Mouse (Mus musculus) limb, embryonic 14.5 days (tissue): ENCODE measurements around the gene Lpp. TPM values are rescaled to one million over a fixed set of nuclear protein-coding genes. Genes with fewer than 3 reads are reported as not detected.

Source experiments
- ATAC-seq: fragments of 200-750 bp; cut with Nextera tagmentation; 2 replicates; pipeline ENCODE4 v1.8.0; 2017; ENCODE audit warnings: low read depth, moderate number of reproducible peaks, moderate TSS enrichment; ENCODE audit not compliant: low FRiP score
- DNase-seq: peaks from one replicate; pipeline ENCODE4 v3.0.0-alpha.2; 2015; ENCODE audit warnings: low spot score
- H3K27ac ChIP-seq: fragments of 300-500 bp; sonication (generic); replicated peaks from 2 replicates; pipeline ENCODE4 v1.5.1; 2014; ENCODE audit warnings: low read depth, mild to moderate bottlenecking, low read length, moderate library complexity, mixed read lengths
- H3K27me3 ChIP-seq: fragments of 300-500 bp; sonication (generic); 2 replicates; pipeline ENCODE4 v1.6.1; 2014; ENCODE audit warnings: low read length, mixed read lengths; ENCODE audit not compliant: control insufficient read depth, insufficient read depth
- H3K36me3 ChIP-seq: fragments of 300-500 bp; sonication (generic); 2 replicates; pipeline ENCODE4 v1.6.1; 2014; ENCODE audit warnings: mild to moderate bottlenecking, low read length, moderate library complexity, mixed read lengths; ENCODE audit not compliant: control insufficient read depth, insufficient read depth
- H3K4me1 ChIP-seq: fragments of 300-500 bp; sonication (generic); 2 replicates; pipeline ENCODE4 v1.6.1; 2014; ENCODE audit warnings: antibody characterized with exemption, low read length, mixed read lengths; ENCODE audit not compliant: control insufficient read depth, insufficient read depth
- H3K4me2 ChIP-seq: fragments of 300-500 bp; sonication (generic); replicated peaks from 2 replicates; pipeline ENCODE4 v1.6.1; 2014; ENCODE audit warnings: low read depth, mild to moderate bottlenecking, low read length, moderate library complexity; ENCODE audit not compliant: severe bottlenecking
- H3K4me3 ChIP-seq: fragments of 300-500 bp; sonication (generic); replicated peaks from 2 replicates; pipeline ENCODE4 v1.5.1; 2014; ENCODE audit warnings: low read length
- H3K9ac ChIP-seq: fragments of 300-500 bp; sonication (generic); 2 replicates; pipeline ENCODE4 v1.6.1; 2014; ENCODE audit warnings: mild to moderate bottlenecking, low read depth, low read length, moderate library complexity; ENCODE audit not compliant: severe bottlenecking
- H3K9me3 ChIP-seq: fragments of 300-500 bp; sonication (generic); 2 replicates; pipeline ENCODE4 v1.6.1; 2016; ENCODE audit warnings: low read length; ENCODE audit not compliant: control insufficient read depth
- POLR2A ChIP-seq: fragments of 200-500 bp; IDR thresholded peaks from 2 replicates; pipeline ENCODE4 v1.8.0; 2012; ENCODE audit warnings: inconsistent platforms, mild to moderate bottlenecking, moderate library complexity, borderline replicate concordance; ENCODE audit not compliant: insufficient read depth, insufficient read length; ENCODE audit errors: extremely low read depth
- WGBS: fragments of 180-500 bp; shearing (Covaris S2); extraction: QIAGEN DNeasy Blood & Tissue Kit; methylation state at CpG from one replicate; pipeline ENCODE4 v1.1.7; 2014; 5-methylcytosine and 5-hydroxymethylcytosine counted together
- polyA plus RNA-seq, 2 experiments: library from polyadenylated mRNA; depleted of rRNA in 1 of 2; stranded (reverse) in 1 of 2; unstranded in 1 of 2; fragments of >200 nt; fragmentation: Nextera tagmentation in 1 of 2; extraction: Ambion mirVana in 1 of 2; gene quantifications; 2 replicates each; pipeline versions ENCODE4 v1.2.1 to v1.2.3; 2012 to 2014

Lpp gene
- polyA plus RNA-seq, 2 experiments: 15.1 to 46.7 TPM

DNA sequence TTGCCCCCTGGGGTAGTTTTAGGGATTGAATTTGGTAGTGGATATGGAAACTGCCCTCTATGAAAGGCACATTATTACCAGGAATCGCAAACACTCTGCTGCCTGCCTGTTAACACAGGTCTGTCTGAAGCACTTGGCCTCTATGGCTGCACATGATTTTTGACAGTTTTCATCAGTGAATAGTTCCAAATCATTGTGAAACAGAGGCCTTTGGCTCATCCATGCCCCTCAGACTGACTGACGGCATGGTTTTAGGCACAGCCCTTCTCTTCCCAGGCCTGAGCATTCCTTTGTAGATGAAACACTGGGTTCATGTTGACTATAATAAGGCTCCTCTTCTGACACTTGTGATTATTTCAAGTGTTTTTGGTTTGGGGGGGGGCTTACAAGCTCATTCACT is 189.5 kb downstream of the Lpp start:
- H3K4me3 ChIP-seq: no peak overlapping the region
- DNase-seq: no peak
- no peak overlapping the region for H3K27ac ChIP-seq
- no peaks in the 10 kb centered on the region for H3K36me3 ChIP-seq
- no peaks in the 10 kb centered on the region for H3K4me1 ChIP-seq
- H3K27me3 ChIP-seq: no peaks in the 10 kb centered on the region
- TF ChIP-seq POLR2A: no peak
- 84% methylated on average over 2 of the region's 2 CpGs for WGBS
- no peak for ATAC-seq
- no peak overlapping the region for H3K9ac ChIP-seq
- H3K4me2 ChIP-seq: no peak overlapping the region
- no peaks in the 10 kb centered on the region for H3K9me3 ChIP-seq

DNA sequence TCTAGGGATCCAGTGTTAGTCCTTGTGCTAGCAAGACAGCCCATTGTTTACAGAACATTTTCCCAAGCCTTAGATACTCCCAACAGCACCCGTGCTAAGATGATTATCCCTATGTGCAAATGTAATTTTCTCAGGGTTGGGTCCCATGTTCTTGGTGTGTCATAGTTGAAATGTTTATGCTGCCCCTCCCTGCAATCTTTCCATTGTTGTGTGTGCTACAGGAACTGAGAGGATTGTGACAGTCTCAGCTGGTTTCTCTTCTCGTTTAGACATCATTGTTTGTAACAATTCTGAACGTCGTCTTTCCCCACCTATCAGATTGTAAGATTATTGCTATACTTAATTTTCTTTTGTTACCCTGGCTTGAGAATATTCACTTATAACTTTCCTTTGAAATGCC is 200.2 kb downstream of the Lpp start:
- ATAC-seq (no peak), DNase-seq (no peak)
- no peaks in the 10 kb centered on the region for H3K9me3 ChIP-seq
- no peaks in the 10 kb centered on the region for H3K36me3 ChIP-seq
- TF ChIP-seq POLR2A: no peak
- 84% methylated on average over 4 of the region's 4 CpGs for whole genome bisulfite sequencing
- H3K27ac ChIP-seq: no peak overlapping the region
- no peaks in the 10 kb centered on the region for H3K27me3 ChIP-seq
- no peak overlapping the region for H3K4me2 ChIP-seq
- no peaks in the 10 kb centered on the region for H3K4me1 ChIP-seq
- no peak overlapping the region for H3K4me3 ChIP-seq
- H3K9ac ChIP-seq: no peak overlapping the region

DNA sequence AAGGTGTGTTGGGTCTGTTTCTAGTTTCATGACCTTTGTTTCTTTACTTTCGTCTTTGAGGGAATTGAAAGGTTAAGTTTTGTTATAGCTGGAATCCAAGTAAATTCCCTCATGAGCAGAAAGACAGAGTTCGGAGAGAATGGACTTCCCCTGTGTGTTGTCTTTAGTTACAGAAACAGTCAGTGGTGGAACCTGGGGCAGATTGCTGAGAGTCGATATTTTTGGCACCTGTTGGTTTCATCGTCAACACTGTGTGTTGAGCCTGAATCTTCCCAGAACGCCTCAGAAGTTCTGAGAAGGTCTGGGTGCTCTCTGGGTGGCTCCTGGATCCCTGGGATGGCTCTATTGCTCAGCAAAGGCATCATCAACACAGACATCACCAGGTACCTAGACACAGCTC is 201.2 kb downstream of the Lpp start:
- Histone ChIP-seq H3K27ac (no peak overlapping the region), H3K4me2 (no peak overlapping the region), H3K9ac (no peak overlapping the region), H3K4me3 (no peak overlapping the region), H3K9me3 (no peaks in the 10 kb centered on the region), H3K36me3 (no peaks in the 10 kb centered on the region), H3K4me1 (no peaks in the 10 kb centered on the region), H3K27me3 (no peaks in the 10 kb centered on the region)
- no peak for DNase-seq
- 85% methylated on average over 5 of the region's 5 CpGs for WGBS
- TF ChIP-seq POLR2A: no peak
- ATAC-seq: no peak

DNA sequence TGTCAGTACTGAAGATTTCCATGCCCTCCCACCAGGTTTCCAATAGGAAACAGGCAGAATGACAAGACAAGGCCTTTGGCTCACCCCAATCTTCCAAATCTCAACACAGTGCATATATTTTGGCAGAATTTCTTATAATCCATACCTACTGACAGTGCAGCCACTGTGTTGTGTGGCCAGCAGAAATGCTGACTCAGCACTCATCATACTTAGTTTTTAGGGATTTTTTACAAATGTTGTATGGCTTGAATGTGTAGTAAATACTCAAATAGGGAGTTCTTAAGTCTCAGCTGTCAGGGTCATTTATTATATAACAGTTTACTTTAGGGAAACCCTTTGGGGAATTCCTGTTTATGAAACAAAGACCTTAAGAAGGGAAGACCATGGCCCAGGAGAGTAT is 202.2 kb downstream of the Lpp start:
- no peak for DNase-seq
- Histone ChIP-seq H3K4me1 (no peaks in the 10 kb centered on the region), H3K9ac (no peak overlapping the region), H3K9me3 (no peaks in the 10 kb centered on the region), H3K36me3 (no peaks in the 10 kb centered on the region), H3K27ac (no peak overlapping the region), H3K4me2 (no peak overlapping the region), H3K4me3 (no peak overlapping the region), H3K27me3 (no peaks in the 10 kb centered on the region)
- no peak for TF ChIP-seq POLR2A
- no peak for ATAC-seq

DNA sequence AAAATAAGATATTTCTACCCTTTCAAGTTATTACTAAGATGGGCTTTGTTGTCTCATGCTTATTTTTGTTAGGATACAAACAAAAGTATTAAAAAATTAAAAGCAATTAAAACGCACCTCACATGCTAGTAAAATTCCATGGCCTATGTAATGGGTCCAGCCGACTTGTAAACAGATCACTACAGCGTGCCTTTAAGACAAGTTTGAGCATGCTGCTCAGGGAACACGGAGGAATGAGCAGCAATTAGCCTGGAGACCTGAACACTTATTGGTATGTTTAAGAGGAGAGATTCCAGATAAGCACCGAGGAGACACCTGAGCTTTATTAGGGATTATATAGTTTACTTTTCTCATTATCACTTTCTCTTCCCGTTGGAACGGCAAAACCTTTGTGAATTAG is 205.3 kb downstream of the Lpp start:
- 24% methylated on average over 7 of the region's 7 CpGs for WGBS
- TF ChIP-seq POLR2A: no peak
- no peaks in the 10 kb centered on the region for H3K36me3 ChIP-seq
- H3K9ac ChIP-seq: no peak overlapping the region
- H3K27ac ChIP-seq: no peak overlapping the region
- H3K27me3 ChIP-seq: no peaks in the 10 kb centered on the region
- no peak overlapping the region for H3K4me3 ChIP-seq
- ATAC-seq: no peak
- DNase-seq: no peak
- no peaks in the 10 kb centered on the region for H3K9me3 ChIP-seq
- no peak overlapping the region for H3K4me2 ChIP-seq
- no peaks in the 10 kb centered on the region for H3K4me1 ChIP-seq

DNA sequence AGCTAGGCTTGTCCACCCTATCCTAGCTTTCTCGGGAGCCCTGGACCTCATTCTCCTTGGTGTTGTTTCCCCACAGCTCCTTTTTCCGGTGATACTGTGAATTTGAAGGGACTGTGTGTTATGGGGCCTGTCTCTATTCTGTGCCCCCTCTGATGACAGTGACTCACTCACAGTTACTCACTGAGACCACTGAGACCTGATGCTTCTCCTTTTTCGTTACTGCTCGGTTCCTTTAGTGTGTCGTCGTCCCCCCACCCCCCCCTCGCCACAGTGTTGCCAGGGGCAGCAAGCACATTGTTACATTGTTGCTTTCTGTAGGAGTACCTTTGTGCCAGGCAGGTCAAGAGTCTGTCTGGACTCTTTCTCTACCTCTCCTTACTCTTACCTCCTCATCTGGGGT is 206.5 kb downstream of the Lpp start:
- ATAC-seq: no peak
- WGBS: 64% methylated on average over 7 of the region's 7 CpGs
- no peaks in the 10 kb centered on the region for H3K36me3 ChIP-seq
- no peak overlapping the region for H3K4me2 ChIP-seq
- no peaks in the 10 kb centered on the region for H3K4me1 ChIP-seq
- no peaks in the 10 kb centered on the region for H3K27me3 ChIP-seq
- H3K9ac ChIP-seq: no peak overlapping the region
- no peaks in the 10 kb centered on the region for H3K9me3 ChIP-seq
- H3K4me3 ChIP-seq: no peak overlapping the region
- H3K27ac ChIP-seq: no peak overlapping the region
- no peak for TF ChIP-seq POLR2A
- no peak for DNase-seq
